Mouse (Mus musculus) ES-Bruce4 (cell line): ENCODE measurements at regions not wholly inside any gene's neighbourhood (a gene's known extent, or its start where the extent isn't known, plus 50 kb on each side); places are given as distances from the start of the nearest gene placed in this dataset.

ENCODE experiments used
- H3K27ac ChIP-seq: 2 replicates; pipeline ENCODE4 v1.5.1; 2012; ENCODE audit warnings: low read length, inconsistent platforms; ENCODE audit not compliant: insufficient read depth
- H3K27me3 ChIP-seq: 2 replicates; pipeline ENCODE4 v1.6.1; 2012; ENCODE audit warnings: mild to moderate bottlenecking, low read length, inconsistent platforms; ENCODE audit not compliant: control insufficient read depth, poor library complexity, insufficient read depth, severe bottlenecking
- H3K36me3 ChIP-seq: 2 replicates; pipeline ENCODE4 v1.6.1; 2012; ENCODE audit warnings: inconsistent platforms, mild to moderate bottlenecking, low read length, moderate library complexity; ENCODE audit not compliant: control insufficient read depth, poor library complexity, insufficient read depth, severe bottlenecking
- H3K4me1 ChIP-seq: one replicate; pipeline ENCODE4 v1.8.1; 2011; ENCODE audit warnings: low read length; ENCODE audit not compliant: control insufficient read depth, insufficient read depth
- H3K4me3 ChIP-seq: 2 replicates; pipeline ENCODE4 v1.5.1; 2011; ENCODE audit warnings: low read depth, mild to moderate bottlenecking, low read length
- H3K9ac ChIP-seq: 2 replicates; pipeline ENCODE4 v1.6.1; 2012; ENCODE audit warnings: low read depth, mild to moderate bottlenecking, inconsistent platforms; ENCODE audit not compliant: poor library complexity, severe bottlenecking
- H3K9me3 ChIP-seq: replicated peaks from 2 replicates; pipeline ENCODE4 v1.6.1; 2012; ENCODE audit warnings: mild to moderate bottlenecking, low read length, inconsistent platforms; ENCODE audit not compliant: control insufficient read depth, poor library complexity, insufficient read depth, severe bottlenecking
- CTCF ChIP-seq: IDR thresholded peaks from one replicate; pipeline ENCODE4 v1.8.1; 2011; ENCODE audit warnings: low read depth, low read length
- EP300 ChIP-seq: IDR thresholded peaks from 2 replicates; pipeline ENCODE4 v1.6.1; 2011; ENCODE audit warnings: low read depth, low read length; ENCODE audit not compliant: insufficient read depth
- POLR2A ChIP-seq: IDR thresholded peaks from one replicate; pipeline ENCODE4 v1.8.1; 2011; ENCODE audit warnings: low read length; ENCODE audit not compliant: insufficient read depth

- H3K27ac ChIP-seq: no peak overlapping the region
- no peaks in the 10 kb centered on the region for H3K36me3 ChIP-seq
- H3K27me3 ChIP-seq: no peaks in the 10 kb centered on the region; the same call in 1 of the 2 replicates
- no peak overlapping the region for H3K4me3 ChIP-seq
- no peaks in the 10 kb centered on the region for H3K9me3 ChIP-seq
- no peak overlapping the region for H3K9ac ChIP-seq
- no peak for TF ChIP-seq EP300
- no peak for TF ChIP-seq POLR2A
- TF ChIP-seq CTCF: no peak
- H3K4me1 ChIP-seq: no peaks in the 10 kb centered on the region
These were observed 365.6 kb downstream of the Xylt1 start for GRCm38 (mm10) chr7:117746393-117746792.

DNA sequence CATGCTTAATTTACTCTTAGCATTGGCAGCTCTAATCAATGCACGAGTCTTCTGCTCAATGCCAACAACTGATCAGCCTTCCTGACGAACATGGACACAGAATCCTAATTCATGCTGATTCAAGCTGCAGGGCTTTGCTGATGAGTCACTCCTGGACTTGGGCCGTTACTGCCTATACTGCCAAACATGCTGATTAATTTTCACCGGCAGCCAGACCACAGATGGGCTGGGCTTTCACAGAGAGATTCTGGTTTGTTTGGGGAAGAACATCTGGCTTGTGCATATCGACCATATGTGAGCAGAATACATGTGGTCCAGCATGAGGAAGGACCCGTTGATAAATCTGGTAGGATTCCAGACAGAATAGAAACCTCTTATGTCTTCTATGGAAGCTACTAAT is 358.9 kb downstream of the Xylt1 start:
- Histone ChIP-seq H3K9ac (no peak overlapping the region), H3K4me3 (no peak overlapping the region), H3K27ac (no peak overlapping the region), H3K27me3 (no peaks in the 10 kb centered on the region), H3K36me3 (no peaks in the 10 kb centered on the region), H3K9me3 (no peaks in the 10 kb centered on the region), H3K4me1 (no peaks in the 10 kb centered on the region)
- TF ChIP-seq EP300 (no peak), CTCF (no peak), POLR2A (no peak)

DNA sequence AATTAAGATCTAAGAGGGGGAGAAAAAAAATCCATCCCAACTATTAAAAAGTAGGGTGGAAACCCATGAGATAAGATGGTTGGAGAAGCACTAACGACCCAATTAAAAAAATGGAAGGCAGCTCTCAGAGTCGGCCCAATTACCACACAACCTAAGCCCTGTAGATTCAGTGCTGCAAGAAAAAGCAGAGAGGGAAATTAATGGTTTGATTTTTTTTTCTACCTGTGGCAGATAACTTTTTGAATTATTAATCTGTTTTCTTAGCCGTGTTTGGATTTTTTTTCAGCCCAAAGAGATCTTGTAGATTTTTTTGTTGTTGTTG is 354.9 kb downstream of the Xylt1 start:
- TF ChIP-seq POLR2A (no peak), CTCF (no peak), EP300 (no peak)
- Histone ChIP-seq H3K27ac (no peak overlapping the region), H3K4me1 (no peaks in the 10 kb centered on the region), H3K27me3 (no peaks in the 10 kb centered on the region), H3K9me3 (no peaks in the 10 kb centered on the region; the same call in 1 of the 2 replicates), H3K36me3 (no peaks in the 10 kb centered on the region), H3K9ac (no peak overlapping the region), H3K4me3 (no peak overlapping the region)

DNA sequence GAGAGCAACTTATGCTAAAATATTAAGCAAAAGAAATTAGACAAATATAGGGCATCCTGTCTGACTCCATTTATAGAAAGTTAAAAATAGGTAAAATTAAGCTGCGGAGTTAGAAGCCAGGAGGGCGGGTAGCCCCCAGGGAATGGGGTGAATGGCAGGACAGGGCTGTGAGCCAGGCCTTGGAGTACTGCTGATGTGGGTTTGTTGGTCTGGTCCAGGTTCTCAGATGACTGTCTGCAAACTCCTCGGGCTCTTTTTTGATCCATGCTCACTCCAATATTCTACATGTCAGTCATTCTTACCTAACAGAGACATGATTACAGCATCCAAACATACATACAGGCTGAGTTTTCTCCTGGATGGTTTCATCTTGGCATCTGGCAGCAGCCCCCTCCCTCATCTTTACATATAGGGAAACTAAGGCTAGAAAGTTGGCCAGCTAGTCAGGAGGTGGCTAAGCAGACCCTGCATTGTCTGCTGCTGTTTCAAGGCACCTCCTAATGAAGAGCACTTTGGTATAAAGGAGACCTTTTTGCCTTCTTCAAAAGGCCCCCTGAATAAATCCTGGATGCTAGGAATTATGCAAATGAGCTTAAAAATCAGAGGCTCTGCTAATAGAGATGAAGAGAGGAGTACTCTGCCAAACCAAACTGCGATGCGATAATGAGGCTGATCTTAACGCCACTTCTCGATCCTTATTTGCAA is 354.4 kb downstream of the Xylt1 start:
- no peak overlapping the region for H3K4me3 ChIP-seq
- TF ChIP-seq EP300 (no peak), CTCF (no peak), POLR2A (no peak)
- H3K27me3 ChIP-seq: no peaks in the 10 kb centered on the region
- no peaks in the 10 kb centered on the region; the same call in 1 of the 2 replicates for H3K9me3 ChIP-seq
- no peaks in the 10 kb centered on the region for H3K4me1 ChIP-seq
- H3K36me3 ChIP-seq: no peaks in the 10 kb centered on the region
- no peak overlapping the region for H3K27ac ChIP-seq
- H3K9ac ChIP-seq: no peak overlapping the region

DNA sequence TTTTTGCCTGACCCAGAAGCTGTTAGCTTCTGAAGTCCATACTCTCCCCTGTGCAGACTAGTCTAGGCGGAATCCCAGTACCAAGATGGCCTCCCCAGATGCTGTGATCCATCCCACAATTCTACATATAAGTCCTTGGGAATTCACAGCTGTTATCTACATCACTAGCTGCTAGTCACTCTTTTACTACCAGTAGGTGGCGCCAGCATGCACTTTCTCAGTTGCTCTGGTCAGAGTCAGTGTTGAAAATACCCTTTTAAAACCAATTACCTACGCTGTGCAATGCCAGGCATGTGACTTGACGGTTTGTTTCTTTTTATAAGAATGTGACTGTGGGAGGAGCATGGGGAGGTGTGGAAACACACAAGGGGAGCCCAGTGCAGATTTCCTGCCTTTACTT is 348.3 kb downstream of the Xylt1 start:
- H3K27me3 ChIP-seq: no peaks in the 10 kb centered on the region
- no peaks in the 10 kb centered on the region for H3K36me3 ChIP-seq
- TF ChIP-seq CTCF: no peak
- TF ChIP-seq POLR2A: no peak
- no peak for TF ChIP-seq EP300
- no peak overlapping the region; the same call in 1 of the 2 replicates for H3K27ac ChIP-seq
- no peak overlapping the region for H3K9ac ChIP-seq
- no peak overlapping the region for H3K4me3 ChIP-seq
- no peaks in the 10 kb centered on the region for H3K4me1 ChIP-seq
- peaks cover 4% of the 10 kb centered on the region for H3K9me3 ChIP-seq
